Mouse (Mus musculus) ES-Bruce4 (cell line): ENCODE data around the gene Stx6. TPM values are rescaled to one million over a fixed set of nuclear protein-coding genes. Genes with fewer than 3 reads are reported as not detected.

Experiments used
- H3K27ac ChIP-seq: 2 replicates; pipeline ENCODE4 v1.5.1; 2012; ENCODE audit warnings: low read length, inconsistent platforms; ENCODE audit not compliant: insufficient read depth
- H3K27me3 ChIP-seq: 2 replicates; pipeline ENCODE4 v1.6.1; 2012; ENCODE audit warnings: mild to moderate bottlenecking, low read length, inconsistent platforms; ENCODE audit not compliant: control insufficient read depth, poor library complexity, insufficient read depth, severe bottlenecking
- H3K36me3 ChIP-seq: 2 replicates; pipeline ENCODE4 v1.6.1; 2012; ENCODE audit warnings: inconsistent platforms, mild to moderate bottlenecking, low read length, moderate library complexity; ENCODE audit not compliant: control insufficient read depth, poor library complexity, insufficient read depth, severe bottlenecking
- H3K4me1 ChIP-seq: one replicate; pipeline ENCODE4 v1.8.1; 2011; ENCODE audit warnings: low read length; ENCODE audit not compliant: control insufficient read depth, insufficient read depth
- H3K4me3 ChIP-seq: 2 replicates; pipeline ENCODE4 v1.5.1; 2011; ENCODE audit warnings: low read depth, mild to moderate bottlenecking, low read length
- H3K9ac ChIP-seq: 2 replicates; pipeline ENCODE4 v1.6.1; 2012; ENCODE audit warnings: low read depth, mild to moderate bottlenecking, inconsistent platforms; ENCODE audit not compliant: poor library complexity, severe bottlenecking
- H3K9me3 ChIP-seq: replicated peaks from 2 replicates; pipeline ENCODE4 v1.6.1; 2012; ENCODE audit warnings: mild to moderate bottlenecking, low read length, inconsistent platforms; ENCODE audit not compliant: control insufficient read depth, poor library complexity, insufficient read depth, severe bottlenecking
- CTCF ChIP-seq: IDR thresholded peaks from one replicate; pipeline ENCODE4 v1.8.1; 2011; ENCODE audit warnings: low read depth, low read length
- EP300 ChIP-seq: IDR thresholded peaks from 2 replicates; pipeline ENCODE4 v1.6.1; 2011; ENCODE audit warnings: low read depth, low read length; ENCODE audit not compliant: insufficient read depth
- POLR2A ChIP-seq: IDR thresholded peaks from one replicate; pipeline ENCODE4 v1.8.1; 2011; ENCODE audit warnings: low read length; ENCODE audit not compliant: insufficient read depth
- polyA plus RNA-seq: library from polyadenylated mRNA; stranded (reverse); fragments of >200 nt; gene quantifications from 2 replicates; pipeline ENCODE4 v1.2.4, GENCODE M21; 2011; ENCODE audit warnings: low read depth; ENCODE audit not compliant: missing spikeins, insufficient read depth, insufficient read length

The Stx6 gene
- polyA plus RNA-seq, 1 experiment = 32.8 TPM

DNA sequence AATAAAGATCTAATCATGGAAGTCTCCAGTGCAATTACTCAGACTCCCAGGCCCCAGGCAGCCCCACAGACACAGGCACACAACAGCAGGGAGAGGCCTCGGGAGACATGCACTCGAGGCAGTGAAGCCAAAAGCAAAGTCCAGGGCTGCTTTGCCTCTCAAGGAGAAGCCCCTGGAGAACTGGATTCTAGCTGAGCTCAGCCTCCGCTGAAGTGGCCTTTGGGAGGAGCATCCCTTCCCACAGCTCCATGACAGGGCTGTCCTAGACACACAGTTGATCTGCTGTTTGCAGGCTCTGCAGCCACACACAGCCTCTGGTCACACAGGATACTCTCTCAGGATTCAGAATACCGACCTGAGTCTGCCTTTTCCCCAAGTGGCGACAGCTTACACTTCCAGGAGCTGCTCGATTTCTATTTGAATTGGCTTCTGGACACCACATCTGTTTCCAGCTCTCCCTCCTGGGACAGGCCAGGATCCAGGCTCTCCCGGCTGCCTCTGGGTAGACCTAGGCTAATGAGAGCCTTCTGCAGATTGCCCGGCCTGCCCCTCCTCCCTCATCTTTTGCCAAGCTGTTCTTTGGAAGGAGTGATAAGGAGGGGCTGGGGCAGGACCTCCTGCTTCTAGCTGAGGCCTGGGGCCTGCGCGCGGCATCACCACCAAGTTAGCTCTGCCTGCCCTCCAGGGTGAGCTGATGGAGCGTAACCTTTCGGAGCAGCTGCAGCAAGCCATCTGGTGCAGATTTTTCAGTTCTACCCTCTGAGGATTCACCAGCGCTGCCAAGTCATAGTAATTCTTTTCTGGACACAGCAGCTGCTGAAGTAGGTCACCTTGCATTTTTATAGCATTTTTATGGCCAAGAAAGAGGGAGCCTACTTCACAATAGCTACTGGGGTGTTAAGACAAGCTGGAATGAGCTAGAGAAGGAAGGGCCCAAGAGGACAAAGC is 71.2 kb downstream of the Stx6 start:
- Histone ChIP-seq H3K9ac (no peak overlapping the region), H3K4me3 (no peak overlapping the region), H3K4me1 (no peaks in the 10 kb centered on the region), H3K9me3 (no peaks in the 10 kb centered on the region), H3K36me3 (no peaks in the 10 kb centered on the region), H3K27me3 (no peaks in the 10 kb centered on the region), H3K27ac (no peak overlapping the region)
- TF ChIP-seq POLR2A = no peak
- TF ChIP-seq CTCF = no peak
- TF ChIP-seq EP300 = no peak

DNA sequence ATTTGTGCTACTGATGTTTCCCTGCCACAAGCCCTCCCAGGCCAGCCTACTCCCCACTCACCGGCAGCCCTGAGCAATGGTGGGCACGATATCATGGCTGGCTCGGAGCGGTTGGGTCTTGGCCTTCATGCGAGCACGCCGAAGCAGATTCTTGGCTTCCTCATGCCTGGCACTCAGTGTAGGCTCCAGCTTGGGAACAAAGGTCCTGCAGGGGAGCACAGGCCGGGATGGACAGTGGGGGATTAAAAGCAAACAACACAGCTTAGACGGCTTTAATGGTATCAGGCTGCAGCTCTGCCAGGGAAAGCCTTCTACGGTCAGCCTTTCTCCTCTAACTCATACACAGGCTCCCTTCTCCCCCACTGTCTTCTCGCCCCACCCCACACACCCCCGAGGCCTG is 73.9 kb downstream of the Stx6 start:
- H3K27me3 ChIP-seq = no peaks in the 10 kb centered on the region
- H3K36me3 ChIP-seq = no peaks in the 10 kb centered on the region
- no peak overlapping the region for H3K4me3 ChIP-seq
- no peaks in the 10 kb centered on the region for H3K4me1 ChIP-seq
- no peak for TF ChIP-seq CTCF
- TF ChIP-seq POLR2A = no peak
- H3K9ac ChIP-seq = no peak overlapping the region
- H3K9me3 ChIP-seq = no peaks in the 10 kb centered on the region
- no peak overlapping the region for H3K27ac ChIP-seq

DNA sequence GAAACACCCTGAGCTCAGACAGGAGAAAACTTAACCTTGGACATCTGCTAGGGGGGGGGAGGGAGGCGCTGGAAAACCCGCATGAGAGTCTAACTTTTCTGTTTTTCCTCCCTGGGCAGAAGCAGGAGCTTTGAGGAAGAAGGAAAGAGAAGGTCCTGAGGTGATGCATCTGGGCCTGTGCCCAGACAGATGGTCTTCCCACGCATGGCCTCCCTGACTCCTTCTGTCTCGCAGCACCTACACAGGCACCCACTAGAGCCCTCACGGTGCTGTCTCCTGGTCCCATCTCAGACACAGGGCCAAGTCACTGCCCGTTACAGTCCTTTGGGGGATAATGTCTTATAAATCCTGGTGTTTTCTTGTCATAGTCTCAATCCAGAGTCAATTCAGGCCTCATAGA is 74.3 kb downstream of the Stx6 start:
- Histone ChIP-seq H3K4me1 (no peaks in the 10 kb centered on the region), H3K27ac (no peak overlapping the region), H3K4me3 (no peak overlapping the region), H3K36me3 (no peaks in the 10 kb centered on the region), H3K27me3 (no peaks in the 10 kb centered on the region), H3K9me3 (no peaks in the 10 kb centered on the region), H3K9ac (no peak overlapping the region)
- TF ChIP-seq CTCF = no peak
- no peak for TF ChIP-seq EP300
- TF ChIP-seq POLR2A = no peak

GRCm38 (mm10) chr1:155233378-155233777 is 74.9 kb downstream of the Stx6 start:
- Histone ChIP-seq H3K27me3 (no peaks in the 10 kb centered on the region), H3K9ac (no peak overlapping the region), H3K27ac (no peak overlapping the region), H3K4me1 (no peaks in the 10 kb centered on the region), H3K9me3 (no peaks in the 10 kb centered on the region), H3K4me3 (no peak overlapping the region), H3K36me3 (no peaks in the 10 kb centered on the region)
- no peak for TF ChIP-seq EP300
- no peak for TF ChIP-seq CTCF
- no peak for TF ChIP-seq POLR2A

GRCm38 (mm10) chr1:155233931-155234607 is 75.6 kb downstream of the Stx6 start:
- Histone ChIP-seq H3K9ac (no peak overlapping the region), H3K36me3 (no peaks in the 10 kb centered on the region), H3K27ac (no peak overlapping the region), H3K27me3 (no peaks in the 10 kb centered on the region), H3K4me3 (no peak overlapping the region), H3K4me1 (no peaks in the 10 kb centered on the region), H3K9me3 (no peaks in the 10 kb centered on the region)
- TF ChIP-seq EP300 = no peak
- TF ChIP-seq CTCF = no peak
- no peak for TF ChIP-seq POLR2A

GRCm38 (mm10) chr1:155235641-155236040 is 77.1 kb downstream of the Stx6 start:
- no peaks in the 10 kb centered on the region for H3K27me3 ChIP-seq
- no peaks in the 10 kb centered on the region for H3K36me3 ChIP-seq
- no peak overlapping the region for H3K9ac ChIP-seq
- no peak for TF ChIP-seq CTCF
- no peak for TF ChIP-seq POLR2A
- TF ChIP-seq EP300 = no peak
- H3K27ac ChIP-seq = no peak overlapping the region
- H3K4me1 ChIP-seq = no peaks in the 10 kb centered on the region
- no peak overlapping the region for H3K4me3 ChIP-seq
- H3K9me3 ChIP-seq = no peaks in the 10 kb centered on the region
